Mouse (Mus musculus) kidney, postnatal 0 days (tissue): ENCODE data around the gene Llgl2. TPM values are rescaled to one million over a fixed set of nuclear protein-coding genes. Genes with fewer than 3 reads are reported as not detected.

Experiments
- ATAC-seq: fragments of 200-750 bp; cut with Nextera tagmentation; replicated peaks from 2 replicates; pipeline ENCODE4 v1.8.0; 2017; ENCODE audit warnings: low read depth, moderate number of reproducible peaks, moderate TSS enrichment, moderate library complexity; ENCODE audit not compliant: low FRiP score
- DNase-seq: peaks from one replicate; pipeline ENCODE4 v3.0.0-alpha.2; 2016; ENCODE audit warnings: low spot score
- H3K27ac ChIP-seq: fragments of 300-500 bp; sonication (generic); 2 replicates; pipeline ENCODE4 v1.5.1; 2014; ENCODE audit warnings: mild to moderate bottlenecking
- H3K27me3 ChIP-seq: fragments of 300-500 bp; sonication (generic); 2 replicates; pipeline ENCODE4 v1.6.1; 2014; ENCODE audit warnings: low read length, mixed read lengths; ENCODE audit not compliant: insufficient read depth
- H3K36me3 ChIP-seq: fragments of 300-500 bp; sonication (generic); 2 replicates; pipeline ENCODE4 v1.6.1; 2014; ENCODE audit warnings: low read length, mixed read lengths; ENCODE audit not compliant: insufficient read depth
- H3K4me1 ChIP-seq: fragments of 300-500 bp; sonication (generic); replicated peaks from 2 replicates; pipeline ENCODE4 v1.6.1; 2014; ENCODE audit warnings: antibody characterized with exemption, low read length, mixed read lengths; ENCODE audit not compliant: insufficient read depth
- H3K4me2 ChIP-seq: fragments of 300-500 bp; sonication (generic); 2 replicates; pipeline ENCODE4 v1.6.1; 2014; ENCODE audit warnings: mild to moderate bottlenecking, low read length, moderate library complexity, mixed read lengths
- H3K4me3 ChIP-seq: fragments of 300-500 bp; sonication (generic); replicated peaks from 2 replicates; pipeline ENCODE4 v1.5.1; 2014; ENCODE audit warnings: low read depth, low read length
- H3K9ac ChIP-seq: fragments of 300-500 bp; sonication (generic); 2 replicates; pipeline ENCODE4 v1.6.1; 2014; ENCODE audit warnings: low read depth, low read length
- H3K9me3 ChIP-seq: fragments of 300-500 bp; sonication (generic); replicated peaks from 2 replicates; pipeline ENCODE4 v1.6.1; 2016; ENCODE audit warnings: low read length, inconsistent platforms, mixed read lengths
- CTCF ChIP-seq: IDR thresholded peaks from 2 replicates; pipeline ENCODE4 v1.5.1; 2016; ENCODE audit warnings: antibody characterized with exemption, low read depth, mild to moderate bottlenecking, moderate library complexity
- WGBS: fragments of 180-500 bp; shearing (Covaris S2); extraction: QIAGEN DNeasy Blood & Tissue Kit; methylation state at CpG from one replicate; pipeline ENCODE4 v1.1.7; 2014; 5-methylcytosine and 5-hydroxymethylcytosine counted together
- polyA plus RNA-seq: library from polyadenylated mRNA; unstranded; fragments of >200 nt; fragmentation: Nextera tagmentation; extraction: Ambion mirVana; gene quantifications from 2 replicates; pipeline ENCODE4 v1.2.1, GENCODE M21; 2015

Gene Llgl2
- polyA plus RNA-seq, 1 experiment from 2014 or later = 61.2 TPM

DNA sequence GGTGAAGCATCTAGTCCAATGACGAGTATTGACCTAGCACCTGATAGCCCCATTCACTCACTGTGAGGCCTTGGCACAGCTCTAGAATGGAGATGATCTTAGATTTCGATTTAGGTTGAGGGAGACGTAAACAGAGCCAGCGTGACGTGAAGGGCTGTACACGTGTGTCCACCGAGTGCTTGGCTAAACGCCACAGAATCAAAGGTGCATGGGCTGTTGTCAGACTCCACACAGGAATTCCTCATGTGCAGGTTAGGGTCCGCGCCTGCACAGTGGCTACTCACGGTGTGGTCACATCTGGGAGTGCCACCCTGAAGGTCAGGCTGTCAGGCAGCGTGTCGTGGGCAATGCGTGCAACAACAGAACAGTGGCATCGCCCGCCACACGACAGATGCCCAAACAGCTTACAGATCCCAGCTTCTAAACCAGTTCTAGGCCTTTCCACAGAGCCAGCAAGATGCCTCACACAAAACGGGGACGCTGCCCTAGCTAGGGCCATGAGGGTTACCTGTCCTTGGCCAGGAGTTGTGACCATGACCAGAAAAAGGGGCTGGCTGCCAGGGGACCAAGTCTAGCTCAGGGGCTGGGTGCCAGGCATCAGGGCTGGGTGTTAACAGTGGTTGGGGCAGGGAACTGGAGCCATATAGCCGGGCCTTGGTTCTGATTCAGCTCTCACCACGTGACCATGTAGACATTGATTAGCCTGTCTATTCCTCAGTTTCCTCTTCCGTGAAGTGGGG is 13.9 kb downstream of the Llgl2 start:
- H3K4me1 ChIP-seq = peaks cover 57% of the 10 kb centered on the region
- H3K9ac ChIP-seq = no peak overlapping the region
- no peak for ATAC-seq
- no peak for DNase-seq
- no peak overlapping the region; the same call in 1 of the 2 replicates for H3K27ac ChIP-seq
- no peak overlapping the region for H3K4me2 ChIP-seq
- H3K9me3 ChIP-seq = no peaks in the 10 kb centered on the region
- H3K27me3 ChIP-seq = no peaks in the 10 kb centered on the region
- no peak overlapping the region for H3K4me3 ChIP-seq
- no peak for TF ChIP-seq CTCF
- H3K36me3 ChIP-seq = no peaks in the 10 kb centered on the region
- 82% methylated on average over 22 of the region's 22 CpGs for WGBS

DNA sequence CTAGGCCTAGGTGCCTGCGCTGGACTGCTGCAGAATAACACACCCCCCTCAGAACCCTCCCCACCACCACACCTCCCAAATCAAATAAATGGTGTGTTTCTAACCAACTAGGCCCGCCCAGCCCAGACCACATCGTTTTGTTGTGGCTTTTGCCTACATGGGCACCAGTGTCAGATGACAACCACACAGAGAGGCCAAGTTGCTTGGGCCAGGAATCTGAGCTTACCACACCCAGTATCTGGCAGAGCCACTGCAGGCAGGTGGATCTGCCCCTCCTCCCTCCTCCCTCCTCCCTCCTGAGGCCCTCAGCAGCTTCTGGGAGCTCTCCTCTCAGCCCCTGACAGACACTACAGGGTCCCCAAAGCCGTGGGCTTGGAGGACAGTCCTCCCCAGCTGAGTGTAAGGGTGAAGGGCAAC is 15.1 kb downstream of the Llgl2 start:
- no peak overlapping the region for H3K4me2 ChIP-seq

DNA sequence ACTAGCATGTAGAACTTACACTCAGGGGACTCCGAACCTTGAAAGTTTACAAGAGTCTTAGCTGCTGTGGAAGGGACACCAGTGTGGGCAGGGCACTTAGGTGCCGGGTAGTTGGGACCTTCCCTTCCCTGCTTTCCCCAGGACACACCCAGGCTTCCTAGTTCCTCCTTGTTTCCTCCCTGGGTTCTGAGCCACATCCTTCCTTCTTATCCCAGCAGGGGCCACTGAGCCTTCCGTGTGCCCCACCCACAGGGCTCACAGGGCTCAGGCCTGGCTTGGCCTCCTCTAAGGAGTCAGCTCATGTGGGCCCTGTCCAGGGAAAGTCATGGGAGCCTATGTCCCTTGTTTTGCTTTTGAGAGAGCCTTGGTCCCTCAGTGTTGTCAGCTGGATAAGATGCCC is 15.9 kb downstream of the Llgl2 start:
- Histone ChIP-seq H3K4me3 (no peak overlapping the region), H3K36me3 (no peaks in the 10 kb centered on the region; the same call in 1 of the 2 replicates), H3K4me1 (peaks cover 51% of the 10 kb centered on the region), H3K9me3 (no peaks in the 10 kb centered on the region), H3K4me2 (no peak overlapping the region), H3K27ac (peak overlapping the region; percentile 32; the same call in 1 of the 2 replicates), H3K27me3 (no peaks in the 10 kb centered on the region), H3K9ac (no peak overlapping the region; the same call in 1 of the 2 replicates)
- TF ChIP-seq CTCF = no peak
- DNase-seq = no peak
- no peak for ATAC-seq
- 79% methylated on average over 3 of the region's 3 CpGs for WGBS

More for the DNA sequence above, 15.1 kb downstream of the Llgl2 start:
- Histone ChIP-seq H3K4me1 (peaks cover 52% of the 10 kb centered on the region), H3K9ac (0 out of 2 replicates have a peak overlapping the region, but pooled peaks have one; percentile 8), H3K27ac (no peak overlapping the region), H3K9me3 (no peaks in the 10 kb centered on the region), H3K4me3 (no peak overlapping the region), H3K36me3 (no peaks in the 10 kb centered on the region), H3K27me3 (no peaks in the 10 kb centered on the region)
- no peak for ATAC-seq
- no peak for TF ChIP-seq CTCF
- DNase-seq = no peak
- WGBS = 39% methylated on average over 4 of the region's 4 CpGs

DNA sequence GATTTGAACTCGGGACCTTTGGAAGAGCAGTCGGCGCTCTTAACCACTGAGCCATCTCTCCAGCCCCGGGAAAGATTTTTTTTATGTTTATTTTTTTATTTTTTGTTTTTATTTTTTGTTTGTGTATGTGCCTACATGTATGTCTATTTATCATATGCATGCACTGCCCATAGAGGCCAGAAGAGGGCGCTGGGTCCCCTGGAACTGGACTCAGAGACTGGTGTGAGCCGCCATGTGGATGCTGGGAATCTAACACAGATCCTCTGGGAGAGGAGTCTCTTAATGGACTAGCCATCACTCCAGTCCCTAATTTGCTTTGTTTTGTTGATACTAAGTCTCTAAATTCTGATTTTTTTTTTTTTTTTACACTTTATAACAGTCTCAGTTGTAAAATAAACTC is 17.2 kb downstream of the Llgl2 start:
- Histone ChIP-seq H3K4me2 (no peak overlapping the region), H3K36me3 (peaks cover 3% of the 10 kb centered on the region), H3K4me1 (peaks cover 38% of the 10 kb centered on the region), H3K27ac (peak overlapping the region; percentile 88), H3K4me3 (no peak overlapping the region), H3K9me3 (no peaks in the 10 kb centered on the region), H3K27me3 (no peaks in the 10 kb centered on the region), H3K9ac (no peak overlapping the region)
- peak; percentile 50 for TF ChIP-seq CTCF
- ATAC-seq (no peak), DNase-seq (no peak)
- WGBS = 88% methylated on average over 6 of the region's 6 CpGs

DNA sequence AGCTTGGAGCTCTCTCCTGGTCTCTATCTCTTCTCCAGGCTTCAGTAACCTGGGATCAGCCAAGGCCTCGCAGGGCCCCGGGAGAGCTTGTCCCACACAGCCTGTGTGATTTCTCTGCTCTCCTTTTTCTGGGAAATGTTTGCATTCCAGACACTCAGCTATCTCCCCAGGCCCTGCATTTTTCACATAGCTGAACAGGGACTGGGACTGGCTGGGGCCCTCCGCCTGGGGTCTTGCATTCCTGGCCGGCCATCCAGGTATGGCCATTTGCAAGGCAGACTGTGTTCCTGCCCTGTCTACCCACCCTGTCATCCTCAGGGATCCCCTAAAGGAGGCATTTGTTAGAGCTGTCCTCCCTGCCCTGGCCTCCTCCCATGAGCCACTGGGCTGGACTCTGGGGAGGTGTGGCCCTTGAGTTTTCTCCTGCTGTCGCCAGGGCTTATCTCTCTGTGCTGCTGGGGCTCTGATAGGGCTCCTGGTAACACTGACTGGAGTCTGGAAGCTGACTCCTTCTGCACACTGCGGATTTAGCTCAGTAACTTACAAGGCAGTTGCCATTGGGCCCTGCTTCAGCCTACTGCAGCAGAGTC is 18.2 kb downstream of the Llgl2 start:
- H3K9ac ChIP-seq = no peak overlapping the region
- H3K36me3 ChIP-seq = peaks cover 7% of the 10 kb centered on the region
- no peak for ATAC-seq
- H3K27me3 ChIP-seq = no peaks in the 10 kb centered on the region
- no peak overlapping the region for H3K4me2 ChIP-seq
- H3K27ac ChIP-seq = peak overlapping the region; percentile 88
- 21% methylated on average over 6 of the region's 6 CpGs for WGBS
- DNase-seq = peak; percentile 66
- peaks cover 38% of the 10 kb centered on the region for H3K4me1 ChIP-seq
- no peak overlapping the region for H3K4me3 ChIP-seq
- H3K9me3 ChIP-seq = no peaks in the 10 kb centered on the region
- no peak for TF ChIP-seq CTCF

DNA sequence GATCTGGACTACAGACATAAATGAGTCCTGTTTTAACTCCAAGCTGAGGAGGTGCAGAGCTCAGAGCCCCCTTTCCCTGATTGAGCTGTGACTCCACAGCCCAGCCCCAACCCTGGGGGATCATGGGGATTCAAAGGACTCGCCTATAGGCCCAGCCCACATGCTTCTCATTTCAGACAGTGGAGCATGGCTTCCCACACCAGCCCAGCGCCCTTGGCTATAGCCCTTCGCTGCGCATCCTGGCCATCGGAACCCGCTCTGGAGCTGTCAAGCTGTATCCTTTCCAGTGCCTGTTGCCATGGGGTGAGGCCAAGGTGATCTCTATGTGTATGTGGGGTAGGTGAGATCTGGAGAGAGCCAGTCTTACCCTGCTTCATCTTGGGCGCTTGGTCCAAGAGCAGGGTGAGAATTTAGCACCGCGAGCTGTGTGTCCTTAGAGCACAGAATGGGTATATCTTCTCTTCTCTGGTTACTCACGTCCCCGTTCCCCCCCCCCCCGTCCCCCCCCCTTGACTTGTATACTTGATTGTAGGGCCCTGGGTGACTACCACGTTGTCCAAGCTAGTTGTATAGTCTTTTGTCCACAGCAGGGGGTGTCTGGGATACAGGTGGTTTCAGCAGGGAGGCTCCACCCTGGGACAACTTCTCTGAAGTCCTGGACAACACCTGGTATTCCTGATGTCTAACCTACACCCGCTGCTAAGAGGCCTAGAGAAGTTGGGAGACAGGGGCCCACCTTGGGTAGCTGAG is 19.5 kb downstream of the Llgl2 start:
- TF ChIP-seq CTCF = no peak
- WGBS = 77% methylated on average over 11 of the region's 14 CpGs
- Histone ChIP-seq H3K9ac (no peak overlapping the region), H3K9me3 (no peaks in the 10 kb centered on the region), H3K36me3 (peaks cover 14% of the 10 kb centered on the region), H3K4me1 (peaks cover 38% of the 10 kb centered on the region), H3K4me3 (no peak overlapping the region), H3K27ac (peak overlapping the region; percentile 88), H3K27me3 (no peaks in the 10 kb centered on the region), H3K4me2 (no peak overlapping the region)
- ATAC-seq = no peak
- no peak for DNase-seq
